Mouse (Mus musculus): ENCODE measurements at regions not wholly inside any gene's neighbourhood (a gene's known extent, or its start where the extent isn't known, plus 50 kb on each side); places are given as distances from the start of the nearest gene placed in this dataset.

GRCm38 (mm10) chr5:100230038-100230437 is 70.4 kb upstream of the Tmem150c start:
- TF ChIP-seq GATA1 (IDR thresholded peaks at IDR 0.05; ENCODE audit: borderline replicate concordance, low read length): no peak
- no peak for TF ChIP-seq FLI1 (IDR thresholded peaks at IDR 0.05; ENCODE audit: low read length)
- peaks cover 2% of the 10 kb centered on the region for H3K27me3 ChIP-seq (replicated peaks)
- H3K9me3 ChIP-seq: peaks cover 14% of the 10 kb centered on the region
- peaks cover 37% of the 10 kb centered on the region for H3K4me1 ChIP-seq
- no peaks in the 10 kb centered on the region for H3K36me3 ChIP-seq (replicated peaks; ENCODE audit: low read length)
- no peak overlapping the region for H3K4me3 ChIP-seq (replicated peaks)

- TF ChIP-seq GATA1 (IDR thresholded peaks at IDR 0.05; ENCODE audit: borderline replicate concordance, low read length): no peak
- no peak for TF ChIP-seq FLI1 (IDR thresholded peaks at IDR 0.05; ENCODE audit: low read length)
- H3K4me3 ChIP-seq (replicated peaks): peak overlapping the region; percentile 23
Observed at GRCm38 (mm10) chr5:100227888-100228287, 68.3 kb upstream of the Tmem150c start.

GRCm38 (mm10) chr5:100226571-100227235 is 67.1 kb upstream of the Tmem150c start:
- Histone ChIP-seq H3K9me3 (peaks cover 7% of the 10 kb centered on the region), H3K27me3 (replicated peaks) (peaks cover 2% of the 10 kb centered on the region), H3K4me3 (replicated peaks) (no peak overlapping the region), H3K4me1 (peaks cover 52% of the 10 kb centered on the region), H3K36me3 (replicated peaks; ENCODE audit: low read length) (no peaks in the 10 kb centered on the region)
- TF ChIP-seq FLI1 (IDR thresholded peaks at IDR 0.05; ENCODE audit: low read length): no peak

More at GRCm38 (mm10) chr5:100227888-100228287, 68.3 kb upstream of the Tmem150c start:
- Histone ChIP-seq H3K4me1 (peaks cover 46% of the 10 kb centered on the region), H3K27me3 (replicated peaks) (peaks cover 2% of the 10 kb centered on the region), H3K9me3 (peaks cover 7% of the 10 kb centered on the region), H3K36me3 (replicated peaks; ENCODE audit: low read length) (no peaks in the 10 kb centered on the region)

DNA sequence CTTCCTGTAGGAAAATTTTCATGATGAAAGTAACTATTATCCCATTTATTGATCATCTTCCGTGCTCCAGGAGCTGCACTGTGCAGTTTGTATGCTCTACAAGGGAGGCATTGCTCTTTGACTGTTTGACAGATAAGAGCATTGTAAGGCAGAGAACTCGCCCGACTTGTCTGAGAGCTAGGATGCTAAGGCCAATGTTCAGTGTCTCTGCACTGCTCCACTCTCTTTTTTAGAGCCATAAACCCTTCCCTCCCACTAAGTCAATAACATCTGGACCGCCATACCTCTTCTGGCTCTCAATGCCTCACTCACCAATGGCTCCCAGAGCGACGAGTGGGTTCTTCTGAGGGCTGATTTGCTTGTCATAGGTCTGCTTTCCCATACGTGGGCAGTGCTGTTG is 65.9 kb upstream of the Tmem150c start:
- Histone ChIP-seq H3K27me3 (replicated peaks) (no peaks in the 10 kb centered on the region), H3K4me3 (replicated peaks) (no peak overlapping the region), H3K4me1 (peaks cover 62% of the 10 kb centered on the region), H3K36me3 (replicated peaks; ENCODE audit: low read length) (no peaks in the 10 kb centered on the region), H3K9me3 (peaks cover 7% of the 10 kb centered on the region)
- TF ChIP-seq FLI1 (IDR thresholded peaks at IDR 0.05; ENCODE audit: low read length): no peak
- no peak for TF ChIP-seq GATA1 (IDR thresholded peaks at IDR 0.05; ENCODE audit: borderline replicate concordance, low read length)

GRCm38 (mm10) chr5:100224773-100225363 is 65.3 kb upstream of the Tmem150c start:
- Histone ChIP-seq H3K4me1 (peaks cover 69% of the 10 kb centered on the region), H3K4me3 (replicated peaks) (no peak overlapping the region), H3K9me3 (peaks cover 6% of the 10 kb centered on the region), H3K36me3 (replicated peaks; ENCODE audit: low read length) (no peaks in the 10 kb centered on the region), H3K27me3 (replicated peaks) (no peaks in the 10 kb centered on the region)
- TF ChIP-seq FLI1 (IDR thresholded peaks at IDR 0.05; ENCODE audit: low read length): no peak
- no peak for TF ChIP-seq GATA1 (IDR thresholded peaks at IDR 0.05; ENCODE audit: borderline replicate concordance, low read length)

- Histone ChIP-seq H3K4me1 (peaks cover 78% of the 10 kb centered on the region), H3K36me3 (replicated peaks; ENCODE audit: low read length) (no peaks in the 10 kb centered on the region), H3K4me3 (replicated peaks) (no peak overlapping the region), H3K27me3 (replicated peaks) (no peaks in the 10 kb centered on the region), H3K9me3 (no peaks in the 10 kb centered on the region)
- TF ChIP-seq FLI1 (IDR thresholded peaks at IDR 0.05; ENCODE audit: low read length) (no peak), GATA1 (IDR thresholded peaks at IDR 0.05; ENCODE audit: borderline replicate concordance, low read length) (no peak)
Observed at GRCm38 (mm10) chr5:100221005-100221583, 61.5 kb upstream of the Tmem150c start.

GRCm38 (mm10) chr5:100220320-100220719 is 60.7 kb upstream of the Tmem150c start:
- Histone ChIP-seq H3K27me3 (replicated peaks) (no peaks in the 10 kb centered on the region), H3K4me1 (peaks cover 74% of the 10 kb centered on the region), H3K36me3 (replicated peaks; ENCODE audit: low read length) (no peaks in the 10 kb centered on the region), H3K9me3 (0 out of 2 replicates have a peak, but pooled peaks cover under 1% of the 10 kb centered on the region), H3K4me3 (replicated peaks) (peak overlapping the region; percentile 74)
- TF ChIP-seq FLI1 (IDR thresholded peaks at IDR 0.05; ENCODE audit: low read length): no peak
- no peak for TF ChIP-seq GATA1 (IDR thresholded peaks at IDR 0.05; ENCODE audit: borderline replicate concordance, low read length)

DNA sequence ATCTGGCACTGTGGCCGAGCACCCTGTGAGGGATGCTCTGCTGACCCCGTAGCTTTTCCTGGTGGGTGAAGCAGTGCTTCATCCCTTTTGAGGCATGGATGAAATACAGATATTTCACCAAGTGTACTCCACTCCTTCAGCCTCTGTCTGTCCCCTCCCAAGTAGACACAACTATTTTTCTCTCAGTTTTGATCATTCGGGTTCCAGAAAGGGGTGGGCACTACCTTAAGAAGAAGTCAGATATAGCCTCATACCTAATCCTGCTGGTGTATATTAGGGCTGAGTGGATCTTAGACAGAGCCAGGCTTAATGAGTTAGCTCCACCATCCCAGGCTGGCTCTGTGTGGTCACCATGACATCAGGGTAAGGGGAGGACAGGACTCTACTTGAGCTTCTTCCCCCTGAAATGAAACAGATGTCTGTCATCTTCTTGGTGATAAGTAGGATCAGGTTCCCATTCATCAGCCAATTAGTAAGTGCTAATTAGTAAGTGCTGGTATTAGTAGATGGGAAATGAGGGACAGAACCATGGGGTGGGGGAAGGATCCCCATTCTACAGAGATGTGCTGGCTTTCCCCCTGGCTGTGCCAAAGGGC is 58.7 kb upstream of the Tmem150c start:
- H3K9me3 ChIP-seq: 0 out of 2 replicates have a peak, but pooled peaks cover 6% of the 10 kb centered on the region
- H3K36me3 ChIP-seq (replicated peaks; ENCODE audit: low read length): no peaks in the 10 kb centered on the region
- no peaks in the 10 kb centered on the region for H3K27me3 ChIP-seq (replicated peaks)
- TF ChIP-seq GATA1 (IDR thresholded peaks at IDR 0.05; ENCODE audit: borderline replicate concordance, low read length): no peak
- no peak for TF ChIP-seq FLI1 (IDR thresholded peaks at IDR 0.05; ENCODE audit: low read length)
- peak overlapping the region; percentile 40 for H3K4me3 ChIP-seq (replicated peaks)
- peaks cover 69% of the 10 kb centered on the region for H3K4me1 ChIP-seq

GRCm38 (mm10) chr5:100217178-100218035 is 57.8 kb upstream of the Tmem150c start:
- H3K27me3 ChIP-seq (replicated peaks): no peaks in the 10 kb centered on the region
- H3K4me1 ChIP-seq: peaks cover 72% of the 10 kb centered on the region
- no peaks in the 10 kb centered on the region for H3K36me3 ChIP-seq (replicated peaks; ENCODE audit: low read length)
- peak overlapping the region; percentile 89 for H3K4me3 ChIP-seq (replicated peaks)
- TF ChIP-seq GATA1 (IDR thresholded peaks at IDR 0.05; ENCODE audit: borderline replicate concordance, low read length) (no peak), FLI1 (IDR thresholded peaks at IDR 0.05; ENCODE audit: low read length) (no peak)
- 0 out of 2 replicates have a peak, but pooled peaks cover 6% of the 10 kb centered on the region for H3K9me3 ChIP-seq

Data from megakaryocyte, embryonic 14.5 days (primary cell).